Mouse (Mus musculus) layer of hippocampus, adult 2 months (tissue): ENCODE results near the gene 1190005I06Rik. TPM values are rescaled to one million over a fixed set of nuclear protein-coding genes. Genes with fewer than 3 reads are reported as not detected.

ENCODE experiments used
- DNase-seq, 2 experiments: peaks; one replicate each; pipeline ENCODE4 v3.0.0; 2022; ENCODE audit warnings: low spot score in 2 of 2
- H3K27ac ChIP-seq: fragments of 200-600 bp; 2 replicates; pipeline ENCODE4 v1.8.1; 2022
- H3K4me3 ChIP-seq: fragments of 200-600 bp; 2 replicates; pipeline ENCODE4 v1.8.1; 2022; ENCODE audit warnings: mild to moderate bottlenecking
- CTCF ChIP-seq: fragments of 200-600 bp; conservative IDR thresholded peaks from 2 replicates; pipeline ENCODE4 v1.8.1; 2022; ENCODE audit warnings: antibody characterized with exemption, mild to moderate bottlenecking, moderate library complexity
- total RNA-seq, 2 experiments: library from RNA; stranded (reverse); gene quantifications; 2 replicates each; pipeline ENCODE4 v1.2.3; 2021

The 1190005I06Rik gene
- total RNA-seq, 2 experiments from 2014 or later: 14.0 to 15.6 TPM

GRCm38 (mm10) chr8:120602672-120603071, 44.8 kb downstream of the 1190005I06Rik start:
- Histone ChIP-seq H3K4me3 (no peak overlapping the region), H3K27ac (no peak overlapping the region)
- no peak for DNase-seq
- no peak for TF ChIP-seq CTCF

GRCm38 (mm10) chr8:120599504-120599903, 47.9 kb downstream of the 1190005I06Rik start:
- Histone ChIP-seq H3K27ac (peak overlapping the region; percentile 70; the same call in 1 of the 2 replicates), H3K4me3 (no peak overlapping the region)
- TF ChIP-seq CTCF: peak; percentile 86
- peak; percentile 72 to 78 for DNase-seq

GRCm38 (mm10) chr8:120598579-120598978, 48.9 kb downstream of the 1190005I06Rik start:
- peak; percentile 88 to 91 for DNase-seq
- peak overlapping the region; percentile 71 for H3K27ac ChIP-seq

GRCm38 (mm10) chr8:120595963-120596362, 51.5 kb downstream of the 1190005I06Rik start:
- Histone ChIP-seq H3K27ac (no peak overlapping the region), H3K4me3 (no peak overlapping the region)
- no peak for DNase-seq
- peak; percentile 95 for TF ChIP-seq CTCF

More at GRCm38 (mm10) chr8:120598579-120598978, 48.9 kb downstream of the 1190005I06Rik start:
- H3K4me3 ChIP-seq: no peak overlapping the region
- no peak for TF ChIP-seq CTCF

GRCm38 (mm10) chr8:120594571-120594970, 52.9 kb downstream of the 1190005I06Rik start:
- H3K4me3 ChIP-seq: no peak overlapping the region
- no peak overlapping the region for H3K27ac ChIP-seq
- DNase-seq: no peak
- peak; percentile 73 for TF ChIP-seq CTCF

- peak; percentile 60 to 81 for DNase-seq
- no peak for TF ChIP-seq CTCF
- peak overlapping the region; percentile 82 for H3K27ac ChIP-seq
- H3K4me3 ChIP-seq: no peak overlapping the region
Measured at GRCm38 (mm10) chr8:120591587-120592292, 55.7 kb downstream of the 1190005I06Rik start.

GRCm38 (mm10) chr8:120589921-120590320, 57.5 kb downstream of the 1190005I06Rik start:
- peak overlapping the region; percentile 81 for H3K27ac ChIP-seq
- no peak for TF ChIP-seq CTCF
- no peak for DNase-seq
- H3K4me3 ChIP-seq: peak overlapping the region; percentile 47

- H3K4me3 ChIP-seq: peak within 1 kb of the TSS; percentile 47
- H3K27ac ChIP-seq: peak within 1 kb of the TSS; percentile 81
- peak; percentile 29 for TF ChIP-seq CTCF
Measured at GRCm38 (mm10) chr8:120588908-120589771, 58.3 kb downstream of the 1190005I06Rik start, which contains the start of gene Gins2. Gins2 (minus strand) TSS chr8:120589304.

GRCm38 (mm10) chr8:120585521-120585920, 61.9 kb downstream of the 1190005I06Rik start:
- no peak for TF ChIP-seq CTCF
- Histone ChIP-seq H3K4me3 (no peak overlapping the region), H3K27ac (no peak overlapping the region)
- no peak for DNase-seq

More at GRCm38 (mm10) chr8:120588908-120589771, 58.3 kb downstream of the 1190005I06Rik start, which contains the start of gene Gins2:
- DNase-seq: peak; percentile 98 to 100

- peak overlapping the region; percentile 90 for H3K27ac ChIP-seq
- DNase-seq: no peak
- no peak overlapping the region for H3K4me3 ChIP-seq
Measured at GRCm38 (mm10) chr8:120581811-120582210, 65.6 kb downstream of the 1190005I06Rik start.

GRCm38 (mm10) chr8:120581329-120581728, 66.1 kb downstream of the 1190005I06Rik start:
- Histone ChIP-seq H3K4me3 (no peak overlapping the region), H3K27ac (peak overlapping the region; percentile 90)
- DNase-seq: no peak
- no peak for TF ChIP-seq CTCF

More at GRCm38 (mm10) chr8:120581811-120582210, 65.6 kb downstream of the 1190005I06Rik start:
- no peak for TF ChIP-seq CTCF

- DNase-seq: peak; percentile 63 to 75
- peak overlapping the region; percentile 90 for H3K27ac ChIP-seq
- TF ChIP-seq CTCF: no peak
Measured at GRCm38 (mm10) chr8:120580336-120581000, 67.0 kb downstream of the 1190005I06Rik start.

GRCm38 (mm10) chr8:120577821-120578220, 69.6 kb downstream of the 1190005I06Rik start:
- H3K27ac ChIP-seq: peak overlapping the region; percentile 90
- no peak for DNase-seq
- no peak for TF ChIP-seq CTCF

More at GRCm38 (mm10) chr8:120580336-120581000, 67.0 kb downstream of the 1190005I06Rik start:
- no peak overlapping the region for H3K4me3 ChIP-seq

More at GRCm38 (mm10) chr8:120577821-120578220, 69.6 kb downstream of the 1190005I06Rik start:
- no peak overlapping the region for H3K4me3 ChIP-seq
